Mouse (Mus musculus): ENCODE results near the gene Galnt18.

DNA sequence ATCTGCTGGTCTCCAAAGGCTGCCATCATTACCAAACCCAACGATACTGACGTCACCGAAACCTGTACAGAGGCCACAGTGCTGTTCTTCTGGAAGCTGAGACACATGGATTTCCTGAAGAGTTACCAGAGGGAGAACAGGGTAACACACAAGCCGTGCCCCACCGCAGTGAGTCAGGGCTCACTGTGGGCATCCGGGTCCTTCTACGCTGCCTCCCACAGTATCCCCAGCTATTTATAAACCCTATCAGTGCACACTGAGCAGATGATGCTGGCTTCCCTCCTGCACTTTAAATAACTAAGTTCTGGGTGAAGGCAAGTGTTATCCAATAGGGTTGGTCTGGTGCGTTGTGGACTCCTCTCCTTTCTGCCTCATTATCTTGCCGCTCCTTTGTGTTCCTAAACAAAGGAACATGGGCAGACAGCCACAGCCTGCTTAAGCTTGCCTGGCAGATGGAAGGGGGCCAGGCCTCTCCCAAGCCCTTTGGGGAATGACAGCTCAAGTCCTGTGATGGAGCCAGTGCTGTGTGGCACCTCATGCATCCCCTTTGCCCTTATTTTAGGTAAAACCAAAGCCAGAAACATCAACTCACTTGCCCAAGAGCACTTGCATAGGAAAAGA, 87.0 kb downstream of the Galnt18 start:
- no peak for TF ChIP-seq CTCF (IDR thresholded peaks at IDR 0.05; ENCODE audit: control insufficient read depth, insufficient read depth, insufficient read length)
- no peak for TF ChIP-seq USF1 (IDR thresholded peaks at IDR 0.05; ENCODE audit: low read depth)

Measured in C2C12 (cell line).